Mouse (Mus musculus) megakaryocyte-erythroid progenitor cell, adult 5-6 weeks (primary cell): ENCODE data around the gene Filip1. TPM values are rescaled to one million over a fixed set of nuclear protein-coding genes. Genes with fewer than 3 reads are reported as not detected.
A peak's percentile ranks its signal among the peaks of the same experiment; 100 is the strongest.

ENCODE experiments used
- ATAC-seq: replicated peaks from 2 replicates; pipeline ENCODE4 v1.8.0; 2016; ENCODE audit warnings: mild to moderate bottlenecking, inconsistent platforms; ENCODE audit not compliant: severe bottlenecking, poor library complexity, low FRiP score, low TSS enrichment
- total RNA-seq, 2 experiments: library from RNA; stranded (forward) in 1 of 2; stranded (reverse) in 1 of 2; fragments of 200-1000, 215-1000 nt in 1 of 2; fragments of >200 nt in 1 of 2; fragmentation: Nextera tagmentation in 1 of 2; gene quantifications; 2 replicates each; pipeline ENCODE4 v1.2.3; 2014 to 2017

Gene Filip1
- total RNA-seq, 2 experiments from 2014 or later: not detected

GRCm38 (mm10) chr9:79920540-79920933 lies 92.1 kb downstream of the Filip1 start:
- ATAC-seq: no peak

- ATAC-seq: peak; percentile 65
Measured at GRCm38 (mm10) chr9:79919750-79920539, 92.7 kb downstream of the Filip1 start.

- peak; percentile 63 for ATAC-seq
Measured at GRCm38 (mm10) chr9:79919303-79919721, 93.3 kb downstream of the Filip1 start.

GRCm38 (mm10) chr9:79918325-79919117 lies 94.1 kb downstream of the Filip1 start:
- ATAC-seq: no peak

- ATAC-seq: no peak
Measured at GRCm38 (mm10) chr9:79914276-79914675, 98.4 kb downstream of the Filip1 start.

- no peak for ATAC-seq
Measured at GRCm38 (mm10) chr9:79912971-79913370, 99.7 kb downstream of the Filip1 start.

GRCm38 (mm10) chr9:79910166-79910565 lies 102.5 kb downstream of the Filip1 start:
- no peak for ATAC-seq

GRCm38 (mm10) chr9:79898815-79899214 lies 113.8 kb downstream of the Filip1 start:
- peak; percentile 87 for ATAC-seq

- ATAC-seq: no peak
Measured at GRCm38 (mm10) chr9:79894665-79895064, 118.0 kb downstream of the Filip1 start.

GRCm38 (mm10) chr9:79893841-79894612 lies 118.6 kb downstream of the Filip1 start:
- ATAC-seq: peak; percentile 83

GRCm38 (mm10) chr9:79892183-79892582 lies 120.5 kb downstream of the Filip1 start:
- ATAC-seq: no peak

GRCm38 (mm10) chr9:79890488-79890887 lies 122.2 kb downstream of the Filip1 start:
- ATAC-seq: no peak

GRCm38 (mm10) chr9:79889132-79889531 lies 123.5 kb downstream of the Filip1 start:
- ATAC-seq: no peak

GRCm38 (mm10) chr9:79885244-79886210 lies 127.1 kb downstream of the Filip1 start:
- ATAC-seq: peak; percentile 90

- no peak for ATAC-seq
Measured at GRCm38 (mm10) chr9:79883139-79883538, 129.5 kb downstream of the Filip1 start.

- no peak for ATAC-seq
Measured at GRCm38 (mm10) chr9:79880031-79880430, 132.6 kb downstream of the Filip1 start.

GRCm38 (mm10) chr9:79875522-79876131 lies 137.0 kb downstream of the Filip1 start:
- ATAC-seq: no peak

GRCm38 (mm10) chr9:79872598-79872997 lies 140.1 kb downstream of the Filip1 start:
- ATAC-seq: no peak; the same call in 1 of the 2 replicates
